Mouse (Mus musculus) erythroblast, adult 5-6 weeks (primary cell): ENCODE results near the gene Chd9. TPM values are rescaled to one million over a fixed set of nuclear protein-coding genes. Genes with fewer than 3 reads are reported as not detected.
"Not testable (repeated sequence)": the region's sequence is repeated elsewhere in the genome, so short reads cannot be mapped to it uniquely, and the experiment has no call there.

ENCODE experiments used
- ATAC-seq: replicated peaks from 2 replicates; pipeline ENCODE4 v1.8.0; 2016; ENCODE audit warnings: moderate number of reproducible peaks, mild to moderate bottlenecking, moderate TSS enrichment, inconsistent platforms; ENCODE audit not compliant: poor library complexity, low FRiP score, severe bottlenecking
- total RNA-seq, 2 experiments: library from RNA; stranded (forward) in 1 of 2; stranded (reverse) in 1 of 2; fragments of 150-400 nt in 1 of 2; fragments of 200-764, 138-1000 nt in 1 of 2; gene quantifications; 2 replicates each; pipeline versions ENCODE4 v1.2.3 to v1.2.4; 2015 to 2017; ENCODE audit warnings: low replicate concordance in 2 of 2

Chd9 gene
- total RNA-seq, 2 experiments from 2014 or later, result 47.5 to 49.6 TPM

DNA sequence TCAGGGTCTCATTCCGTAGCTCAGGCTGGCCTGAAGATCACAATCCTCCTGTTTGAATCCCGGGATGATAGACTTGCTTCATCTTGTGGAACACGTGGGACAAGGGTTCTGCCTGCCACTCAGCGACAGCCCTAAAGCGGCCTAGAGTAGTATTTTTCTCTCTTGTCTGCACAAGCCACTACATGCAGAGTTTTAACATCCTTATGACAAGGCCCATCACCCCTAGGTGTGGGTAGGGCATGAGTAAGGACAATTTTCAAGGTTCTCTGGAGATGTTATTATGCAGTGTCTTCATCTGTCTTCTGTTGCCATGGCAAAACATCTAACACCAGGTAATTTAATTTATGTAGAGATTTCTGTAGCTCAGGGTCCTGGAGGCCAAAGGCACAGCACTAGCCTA, 69.2 kb downstream of the Chd9 start:
- ATAC-seq, result no peak

- no peak for ATAC-seq
These were observed 70.4 kb downstream of the Chd9 start for GRCm38 (mm10) chr8:90898578-90898977.

- ATAC-seq, result no peak
These were observed 73.8 kb downstream of the Chd9 start for GRCm38 (mm10) chr8:90902002-90902401.

DNA sequence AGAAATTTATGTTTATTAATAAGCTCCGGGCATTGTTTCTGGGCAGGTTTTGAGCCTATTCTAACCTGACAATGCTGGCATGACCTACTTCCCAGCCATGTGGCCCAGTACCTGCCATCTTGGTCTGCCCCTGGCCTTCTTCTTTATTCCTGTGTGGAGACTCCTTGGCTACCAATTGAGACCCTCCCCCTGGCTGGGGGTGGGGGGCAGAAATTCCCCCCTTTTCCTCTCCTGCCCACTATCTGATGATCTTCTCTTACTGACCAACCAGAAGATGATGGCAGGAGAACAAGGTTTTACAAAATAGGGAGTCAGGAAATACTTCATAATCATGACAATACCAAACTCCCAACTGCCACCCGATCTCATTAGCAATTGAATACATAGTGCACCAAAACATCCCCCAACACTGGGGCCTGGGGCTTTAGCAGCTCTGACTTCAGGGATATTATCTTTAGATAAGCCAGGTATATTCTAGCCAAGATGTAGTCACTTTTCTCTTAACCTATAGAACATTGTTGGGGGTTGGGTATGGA, 76.1 kb downstream of the Chd9 start:
- ATAC-seq, result no peak

- no peak for ATAC-seq
These were observed 78.8 kb downstream of the Chd9 start for GRCm38 (mm10) chr8:90906922-90907321.

- no peak for ATAC-seq
These were observed 79.3 kb downstream of the Chd9 start for GRCm38 (mm10) chr8:90907516-90907847.

DNA sequence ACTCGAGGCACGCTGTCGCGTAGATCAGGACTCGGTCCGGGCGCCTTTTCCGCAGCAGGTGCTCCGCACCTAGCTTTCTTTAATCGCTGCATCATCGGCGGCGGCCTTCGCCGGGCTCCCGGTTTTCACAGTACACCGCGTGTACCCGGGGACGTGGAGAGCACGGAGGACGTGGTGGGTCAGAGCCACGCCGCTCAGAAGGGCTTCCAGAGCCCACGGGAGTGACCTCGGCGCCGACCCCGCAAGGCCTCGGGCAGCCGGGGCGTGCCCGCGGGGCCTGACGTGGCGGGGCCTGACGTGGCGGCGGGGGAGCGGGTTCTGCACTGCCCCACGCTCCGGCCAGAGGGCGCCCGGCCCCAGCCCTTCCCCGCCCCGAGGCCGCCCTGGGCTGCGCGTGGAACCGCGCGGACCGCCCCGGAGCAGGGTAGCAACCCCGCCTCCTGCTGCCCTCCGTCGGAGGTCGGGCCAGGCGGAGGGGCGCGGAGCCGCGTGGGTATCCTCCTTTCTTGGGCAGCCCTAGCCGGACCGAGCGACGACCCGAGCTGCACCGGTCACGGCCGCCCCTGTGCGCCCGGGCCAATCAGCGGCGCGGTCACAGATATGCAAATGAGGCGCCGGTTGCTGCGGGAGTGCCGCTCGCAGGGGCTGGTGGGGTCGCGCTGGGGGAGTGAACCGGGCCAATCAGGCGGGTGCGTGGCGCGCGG, 79.8 kb downstream of the Chd9 start:
- ATAC-seq, result peak; percentile 94

DNA sequence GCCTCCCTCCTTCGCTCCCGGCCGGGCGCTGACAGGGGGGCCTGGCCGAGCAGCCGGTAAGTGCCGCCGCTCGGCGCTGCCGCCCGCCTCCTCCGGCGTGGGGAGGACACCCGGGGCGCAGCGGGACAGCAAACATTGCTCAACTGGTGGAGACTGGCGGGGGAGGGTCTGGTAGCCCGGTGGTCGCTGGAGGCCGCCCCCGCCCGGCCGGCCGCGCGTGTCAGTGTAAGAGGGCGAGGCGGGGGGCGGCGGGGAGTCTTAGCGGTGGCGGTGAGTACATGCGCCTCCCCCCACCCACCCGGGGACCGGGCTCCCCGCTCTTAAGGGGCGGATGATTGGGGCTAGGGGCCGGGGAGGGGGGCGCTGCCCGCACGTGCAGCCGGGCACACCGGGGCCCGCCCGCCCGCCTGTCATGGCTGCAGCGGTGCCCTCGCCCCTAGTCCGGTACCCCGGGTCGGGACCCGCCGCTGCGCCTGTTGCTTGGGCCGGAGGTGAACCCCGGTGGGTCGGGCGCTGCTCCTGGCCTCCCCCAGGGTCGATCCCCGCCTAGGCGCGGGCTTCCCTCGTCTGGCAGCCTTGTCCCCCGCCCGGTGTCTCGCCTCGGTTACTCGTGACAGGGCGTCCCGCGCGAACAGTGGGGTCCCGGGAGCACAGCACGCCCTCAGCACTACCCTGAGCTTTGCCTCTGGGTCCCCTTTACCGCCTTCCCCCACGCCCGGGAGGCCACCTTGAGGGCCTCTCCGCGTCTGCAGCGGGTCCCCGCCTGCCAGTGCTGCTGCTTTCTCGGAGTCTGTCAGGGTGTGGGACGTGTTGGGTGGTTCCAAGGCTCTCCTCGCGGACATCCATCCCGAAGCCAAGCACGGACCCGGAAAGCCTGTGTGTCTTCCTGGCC, 80.7 kb downstream of the Chd9 start:
- ATAC-seq, result peak; percentile 42; the same call in 1 of the 2 replicates

DNA sequence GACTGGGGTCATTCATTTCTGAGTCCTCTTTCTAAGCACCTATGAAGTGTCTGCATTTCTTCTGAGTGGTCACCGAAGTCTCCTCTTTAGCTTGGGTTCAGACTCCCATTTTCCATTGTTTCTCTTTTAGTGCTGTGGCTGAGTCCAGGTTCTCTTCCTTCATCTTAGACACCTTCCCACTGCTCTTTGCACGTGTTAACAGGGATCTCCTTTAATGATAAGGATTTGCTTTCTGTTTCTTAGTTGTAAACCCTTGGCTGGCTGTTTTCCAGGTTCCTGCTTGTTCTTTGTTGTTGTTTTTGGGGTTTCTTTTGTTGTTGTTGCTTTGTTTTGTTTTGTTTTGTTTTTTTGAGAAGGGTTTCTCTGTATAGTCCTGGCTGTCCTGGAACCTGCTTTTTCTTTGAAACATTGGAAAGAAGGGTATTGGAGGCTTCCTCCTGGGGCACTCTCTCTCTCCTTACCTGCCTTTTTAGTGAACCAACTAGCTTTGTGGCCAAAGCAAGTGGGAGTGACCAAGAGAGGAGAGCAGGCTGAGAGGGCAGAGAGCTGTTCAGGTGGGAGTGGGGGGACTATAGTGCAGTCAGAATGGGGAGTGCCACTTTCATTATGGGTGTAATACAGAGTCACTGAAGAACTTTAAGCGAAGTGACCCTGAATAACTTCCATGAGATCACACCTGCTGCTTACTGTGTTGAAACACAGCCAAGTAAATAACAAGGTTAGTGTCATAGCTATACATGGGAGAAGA, 95.2 kb downstream of the Chd9 start:
- no peak for ATAC-seq

GRCm38 (mm10) chr8:90928412-90928811, 100.3 kb downstream of the Chd9 start:
- ATAC-seq, result no peak

- not testable (repeated sequence) for ATAC-seq
These were observed 102.0 kb downstream of the Chd9 start for GRCm38 (mm10) chr8:90930125-90930524.

DNA sequence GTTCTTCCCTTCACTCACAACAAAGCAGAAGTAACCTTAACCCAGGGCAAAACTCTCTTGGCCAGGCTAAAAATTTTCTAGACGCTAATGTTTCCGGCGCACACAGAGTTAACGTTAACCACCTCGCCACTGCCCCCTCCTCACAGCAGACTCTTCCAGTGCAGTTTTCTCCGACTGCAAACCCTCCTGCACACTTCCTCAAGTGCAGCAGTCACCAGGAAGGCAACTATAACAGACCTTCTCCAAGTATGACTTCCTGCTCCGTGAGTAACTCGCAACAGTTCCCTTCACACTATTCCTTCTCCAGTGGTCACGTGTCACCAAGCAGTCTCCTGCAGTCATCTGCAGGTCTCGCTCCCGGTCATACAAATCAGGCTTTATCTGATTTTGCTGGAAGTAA, 104.8 kb downstream of the Chd9 start:
- ATAC-seq, result no peak

- ATAC-seq, result no peak
These were observed 106.6 kb downstream of the Chd9 start for GRCm38 (mm10) chr8:90934786-90935185.

DNA sequence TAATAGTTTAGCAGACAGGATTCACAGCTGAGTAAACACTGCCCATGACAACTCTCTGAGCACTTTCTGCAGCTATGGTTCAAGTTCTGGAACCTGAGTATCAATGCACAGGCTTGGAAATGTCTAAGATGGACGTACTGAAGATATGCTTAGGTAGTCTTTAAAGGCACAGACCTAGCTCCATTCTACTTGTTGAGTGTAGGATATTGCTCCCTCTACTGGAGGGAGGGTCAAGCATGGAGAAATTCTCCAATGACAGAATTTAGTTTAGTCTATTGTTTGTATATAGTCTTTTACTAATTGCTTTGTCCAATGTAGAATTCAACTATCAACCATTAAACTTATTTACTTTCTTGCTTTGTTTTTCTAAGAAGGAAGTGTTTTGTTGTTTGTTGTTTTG, 108.7 kb downstream of the Chd9 start:
- ATAC-seq, result no peak

GRCm38 (mm10) chr8:90938352-90938930, 110.3 kb downstream of the Chd9 start:
- ATAC-seq, result no peak

DNA sequence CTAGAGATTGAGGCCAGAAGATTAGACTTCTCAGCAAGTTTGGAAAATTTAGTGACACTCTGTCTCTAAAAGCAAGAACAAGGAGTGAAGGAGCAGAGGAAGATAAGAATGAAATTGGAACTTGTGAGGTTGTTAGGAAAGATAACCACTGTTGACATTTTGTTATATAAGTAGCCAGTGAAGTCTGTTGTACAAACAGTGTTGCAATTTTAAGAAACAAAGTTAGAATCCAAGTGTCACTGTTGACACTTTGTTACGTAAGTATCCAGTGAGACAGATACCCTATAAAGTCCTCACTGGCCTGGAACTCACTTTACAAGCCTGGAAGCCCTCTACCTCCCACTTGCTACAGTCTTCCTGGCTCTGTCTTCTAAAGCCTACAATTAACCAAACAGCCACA, 111.7 kb downstream of the Chd9 start:
- no peak for ATAC-seq

DNA sequence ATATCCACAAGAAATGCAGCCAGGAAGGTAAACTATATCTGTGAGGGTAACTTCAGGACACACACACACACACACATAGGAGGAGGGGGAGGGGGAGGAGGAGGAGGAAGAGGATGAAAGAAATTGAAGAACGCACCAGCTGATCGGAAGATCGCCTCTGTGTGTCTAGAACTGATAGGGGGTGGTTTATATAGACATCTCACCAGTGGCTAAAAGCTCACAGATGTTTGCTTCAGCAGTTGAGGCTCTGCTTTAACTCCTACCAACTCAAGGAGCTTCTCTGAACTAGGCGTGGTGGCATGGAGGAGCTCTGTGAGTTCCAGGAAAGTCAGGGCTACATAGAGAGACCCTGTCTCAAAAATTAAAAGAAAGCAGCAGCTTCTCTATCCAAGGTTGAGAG, 115.6 kb downstream of the Chd9 start:
- no peak for ATAC-seq

GRCm38 (mm10) chr8:90954802-90955760, 126.9 kb downstream of the Chd9 start:
- peak; percentile 86 for ATAC-seq

- no peak for ATAC-seq
These were observed 127.6 kb downstream of the Chd9 start for GRCm38 (mm10) chr8:90955761-90956136.
